Mouse (Mus musculus): ENCODE data around the gene Rexo1. TPM values are rescaled to one million over a fixed set of nuclear protein-coding genes. Genes with fewer than 3 reads are reported as not detected.

Gene Rexo1
- polyA plus RNA-seq, 1 experiment: 78.0 TPM

DNA sequence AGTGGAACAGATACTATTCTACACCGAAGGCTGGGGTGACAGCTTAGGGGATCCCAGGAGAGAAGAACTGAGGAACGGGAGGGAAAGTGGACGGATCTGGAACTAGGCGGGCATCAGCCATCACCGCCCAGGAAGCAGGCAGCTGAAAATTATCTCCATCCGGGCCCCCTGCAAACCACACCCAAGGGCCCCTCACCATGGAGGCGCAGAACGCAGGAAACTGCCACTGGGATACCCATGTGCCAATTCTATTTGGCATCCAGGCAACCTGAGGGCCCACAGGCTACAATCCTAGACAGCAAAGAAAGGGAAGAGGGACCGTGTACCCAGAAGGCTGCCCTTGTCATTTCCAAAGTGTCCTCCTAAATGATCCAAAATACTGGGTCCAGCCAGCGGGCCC, 9.1 kb upstream of the Rexo1 start:
- H3K27me3 ChIP-seq (ENCODE audit: control insufficient read depth, insufficient read depth, low read length): no peaks in the 10 kb centered on the region
- WGBS: 69% methylated on average over 10 of the region's 10 CpGs
- no peak overlapping the region for H3K4me3 ChIP-seq (ENCODE audit: extremely low read depth, insufficient read depth, insufficient read length)
- peaks cover 30% of the 10 kb centered on the region for H3K4me1 ChIP-seq (ENCODE audit: control insufficient read depth, insufficient read depth, insufficient read length)
- no peak for TF ChIP-seq CTCF (IDR thresholded peaks at IDR 0.05; ENCODE audit: extremely low read depth, insufficient read depth, insufficient read length, insufficient replicate concordance)
- TF ChIP-seq POLR2A (IDR thresholded peaks at IDR 0.05; ENCODE audit: low read depth, low read length): no peak
- peaks cover 8% of the 10 kb centered on the region for H3K36me3 ChIP-seq (ENCODE audit: control insufficient read depth, insufficient read depth, low read length)
- no peak for DNase-seq (ENCODE audit: low read depth in 1 of 2, low spot score in 2 of 2)
- H3K27ac ChIP-seq (ENCODE audit: insufficient read depth, low read length): peak overlapping the region; percentile 24; the same call in 1 of the 2 replicates

DNA sequence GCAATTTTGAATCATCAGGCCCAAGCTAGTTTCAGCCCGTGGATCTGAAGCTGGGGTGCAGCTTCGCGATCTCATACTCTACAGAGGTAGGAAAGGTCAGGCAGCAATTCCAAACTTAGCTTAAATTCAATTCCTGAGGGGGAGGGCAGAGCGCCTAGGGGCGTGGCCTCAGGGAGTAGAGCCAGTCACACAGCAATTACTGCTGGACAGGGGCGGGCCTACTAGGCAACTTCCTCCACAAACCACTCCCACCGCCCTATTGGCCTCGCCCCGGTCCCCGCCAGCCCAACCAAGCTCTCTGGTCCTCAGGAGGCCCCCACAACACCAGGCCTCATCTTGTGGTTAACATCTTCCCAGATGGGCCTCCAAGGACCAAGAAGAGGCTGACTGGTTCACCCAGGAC, 8.3 kb upstream of the Rexo1 start:
- DNase-seq (ENCODE audit: low read depth in 1 of 2, low spot score in 2 of 2): peak in 1 of 2 experiments; percentile 73
- Histone ChIP-seq H3K4me3 (ENCODE audit: extremely low read depth, insufficient read depth, insufficient read length) (peak overlapping the region; percentile 34), H3K27ac (ENCODE audit: insufficient read depth, low read length) (peak overlapping the region; percentile 24; the same call in 1 of the 2 replicates), H3K36me3 (ENCODE audit: control insufficient read depth, insufficient read depth, low read length) (peaks cover 8% of the 10 kb centered on the region), H3K27me3 (ENCODE audit: control insufficient read depth, insufficient read depth, low read length) (no peaks in the 10 kb centered on the region), H3K4me1 (ENCODE audit: control insufficient read depth, insufficient read depth, insufficient read length) (peaks cover 30% of the 10 kb centered on the region)
- 10% methylated on average over 10 of the region's 10 CpGs for WGBS
- TF ChIP-seq POLR2A (IDR thresholded peaks at IDR 0.05; ENCODE audit: low read depth, low read length) (no peak), CTCF (IDR thresholded peaks at IDR 0.05; ENCODE audit: extremely low read depth, insufficient read depth, insufficient read length, insufficient replicate concordance) (no peak)

DNA sequence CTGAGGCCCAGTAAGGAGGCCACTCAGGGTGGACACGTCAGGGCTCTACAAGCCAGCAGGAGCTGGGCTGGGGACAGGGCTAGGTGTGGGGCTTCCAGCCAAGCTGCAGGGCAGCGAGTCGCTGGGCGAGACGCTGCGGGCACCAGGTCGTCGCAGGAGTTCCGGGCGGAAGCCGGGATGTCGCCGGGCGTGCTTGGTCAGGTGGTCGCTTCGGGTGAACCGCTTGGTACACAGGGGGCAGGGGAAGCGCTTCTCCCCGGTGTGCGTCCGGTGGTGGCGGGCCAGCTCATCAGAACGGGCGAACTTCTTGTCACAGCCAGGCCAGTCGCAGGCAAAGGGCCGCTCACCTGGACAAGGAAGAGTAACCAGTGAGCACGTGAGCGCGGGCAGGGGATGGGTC, 7.5 kb upstream of the Rexo1 start:
- DNase-seq (ENCODE audit: low read depth in 1 of 2, low spot score in 2 of 2): no peak
- Histone ChIP-seq H3K27me3 (ENCODE audit: control insufficient read depth, insufficient read depth, low read length) (no peaks in the 10 kb centered on the region), H3K4me3 (ENCODE audit: extremely low read depth, insufficient read depth, insufficient read length) (no peak overlapping the region), H3K27ac (ENCODE audit: insufficient read depth, low read length) (no peak overlapping the region), H3K36me3 (ENCODE audit: control insufficient read depth, insufficient read depth, low read length) (peaks cover 8% of the 10 kb centered on the region), H3K4me1 (ENCODE audit: control insufficient read depth, insufficient read depth, insufficient read length) (peaks cover 30% of the 10 kb centered on the region)
- TF ChIP-seq CTCF (IDR thresholded peaks at IDR 0.05; ENCODE audit: extremely low read depth, insufficient read depth, insufficient read length, insufficient replicate concordance) (no peak), POLR2A (IDR thresholded peaks at IDR 0.05; ENCODE audit: low read depth, low read length) (no peak)
- WGBS: 97% methylated on average over 29 of the region's 29 CpGs

DNA sequence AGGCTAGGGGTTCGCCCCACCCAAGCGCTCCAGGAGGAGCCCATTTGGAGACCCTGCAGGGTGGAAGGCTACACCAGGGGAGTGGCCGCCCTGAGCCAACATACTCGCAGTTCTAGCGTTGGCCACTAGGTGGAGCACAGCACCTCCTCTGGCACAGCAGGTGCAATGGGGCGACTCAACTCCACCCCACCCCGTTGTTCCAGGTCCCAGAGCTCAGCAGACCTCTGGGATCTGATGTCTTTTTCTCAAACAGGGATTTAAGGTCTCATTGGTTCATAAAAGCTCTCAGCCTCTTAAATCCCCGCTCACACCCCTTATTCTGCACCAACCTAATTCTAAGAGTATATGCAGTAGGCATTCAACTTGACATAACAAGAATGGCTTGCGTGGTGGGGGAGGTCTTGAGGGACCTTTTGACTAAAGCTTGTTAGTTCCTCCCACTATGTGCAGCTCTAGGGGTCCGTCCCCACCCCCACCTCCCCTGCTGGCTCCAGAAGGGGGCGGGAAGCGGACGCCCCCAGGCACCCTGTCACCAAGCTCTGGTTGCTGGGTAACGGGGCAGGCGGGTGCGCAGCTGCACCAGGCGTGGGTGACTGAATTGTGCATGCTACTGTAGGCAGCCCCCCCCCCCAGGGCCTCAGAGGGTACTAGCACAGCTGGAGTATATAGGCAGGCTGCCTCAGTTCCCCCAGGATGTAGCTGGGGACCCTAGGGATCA, 5.2 kb upstream of the Rexo1 start:
- no peak for TF ChIP-seq POLR2A (IDR thresholded peaks at IDR 0.05; ENCODE audit: low read depth, low read length)
- TF ChIP-seq CTCF (IDR thresholded peaks at IDR 0.05; ENCODE audit: extremely low read depth, insufficient read depth, insufficient read length, insufficient replicate concordance): peak; percentile 96
- 28% methylated on average over 17 of the region's 17 CpGs for WGBS
- Histone ChIP-seq H3K36me3 (ENCODE audit: control insufficient read depth, insufficient read depth, low read length) (peaks cover 8% of the 10 kb centered on the region), H3K27me3 (ENCODE audit: control insufficient read depth, insufficient read depth, low read length) (no peaks in the 10 kb centered on the region), H3K27ac (ENCODE audit: insufficient read depth, low read length) (no peak overlapping the region), H3K4me3 (ENCODE audit: extremely low read depth, insufficient read depth, insufficient read length) (no peak overlapping the region), H3K4me1 (ENCODE audit: control insufficient read depth, insufficient read depth, insufficient read length) (peaks cover 21% of the 10 kb centered on the region)
- DNase-seq (ENCODE audit: low read depth in 1 of 2, low spot score in 2 of 2): peak in 1 of 2 experiments; percentile 86

DNA sequence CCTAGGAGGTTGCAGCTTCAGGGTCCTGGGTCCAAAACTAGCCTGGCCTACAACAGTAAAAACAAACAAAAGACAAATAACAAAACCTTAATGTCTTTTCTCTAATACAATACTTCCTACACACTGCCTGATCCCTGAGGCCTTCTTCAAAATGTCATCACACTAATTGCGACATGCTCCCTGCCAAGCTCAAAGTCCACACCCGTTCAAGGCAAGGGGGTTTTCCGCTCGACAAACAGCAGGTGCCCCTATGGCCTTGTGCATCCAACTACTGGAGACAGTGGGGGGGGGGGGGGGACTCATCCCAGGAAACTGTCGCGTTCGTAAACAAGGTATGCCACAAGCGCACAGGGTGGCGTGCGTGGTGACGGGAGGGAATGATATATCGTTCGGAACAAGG, 739 bp downstream of the Rexo1 start:
- TF ChIP-seq CTCF (IDR thresholded peaks at IDR 0.05; ENCODE audit: extremely low read depth, insufficient read depth, insufficient read length, insufficient replicate concordance): no peak
- no peak for TF ChIP-seq POLR2A (IDR thresholded peaks at IDR 0.05; ENCODE audit: low read depth, low read length)
- Histone ChIP-seq H3K4me3 (ENCODE audit: extremely low read depth, insufficient read depth, insufficient read length) (peak overlapping the region; percentile 96), H3K4me1 (ENCODE audit: control insufficient read depth, insufficient read depth, insufficient read length) (peaks cover 9% of the 10 kb centered on the region; the same call in 1 of the 2 replicates), H3K27ac (ENCODE audit: insufficient read depth, low read length) (no peak overlapping the region), H3K36me3 (ENCODE audit: control insufficient read depth, insufficient read depth, low read length) (no peaks in the 10 kb centered on the region; the same call in 1 of the 2 replicates), H3K27me3 (ENCODE audit: control insufficient read depth, insufficient read depth, low read length) (no peaks in the 10 kb centered on the region)
- 0% methylated on average over 13 of the region's 13 CpGs for WGBS
- no peak for DNase-seq (ENCODE audit: low read depth in 1 of 2, low spot score in 2 of 2)

DNA sequence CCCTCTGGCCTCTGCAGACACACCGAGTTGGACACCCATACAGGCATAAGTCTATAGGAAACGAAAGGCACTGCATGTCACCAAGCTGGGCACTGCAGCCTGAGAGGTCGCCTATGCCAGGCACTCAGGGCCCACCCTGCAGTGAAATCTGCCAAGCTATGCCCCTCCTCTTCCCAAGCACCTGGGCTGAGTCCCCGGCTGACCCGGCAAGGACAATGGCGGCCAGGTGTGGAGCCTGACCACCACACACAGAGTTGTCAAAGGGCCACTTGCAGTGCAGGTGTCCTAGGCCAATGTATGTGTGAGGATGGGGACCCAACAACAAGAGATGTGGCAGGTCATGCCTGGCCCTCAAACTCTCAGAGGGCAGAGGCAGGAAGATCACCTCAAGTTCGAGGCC, 1.9 kb downstream of the Rexo1 start:
- H3K27ac ChIP-seq (ENCODE audit: insufficient read depth, low read length): no peak overlapping the region
- TF ChIP-seq POLR2A (IDR thresholded peaks at IDR 0.05; ENCODE audit: low read depth, low read length) (no peak), CTCF (IDR thresholded peaks at IDR 0.05; ENCODE audit: extremely low read depth, insufficient read depth, insufficient read length, insufficient replicate concordance) (no peak)
- H3K27me3 ChIP-seq (ENCODE audit: control insufficient read depth, insufficient read depth, low read length): no peaks in the 10 kb centered on the region
- H3K36me3 ChIP-seq (ENCODE audit: control insufficient read depth, insufficient read depth, low read length): no peaks in the 10 kb centered on the region; the same call in 1 of the 2 replicates
- no peak overlapping the region for H3K4me3 ChIP-seq (ENCODE audit: extremely low read depth, insufficient read depth, insufficient read length)
- no peak for DNase-seq (ENCODE audit: low read depth in 1 of 2, low spot score in 2 of 2)
- peaks cover 9% of the 10 kb centered on the region; the same call in 1 of the 2 replicates for H3K4me1 ChIP-seq (ENCODE audit: control insufficient read depth, insufficient read depth, insufficient read length)
- 86% methylated on average over 7 of the region's 7 CpGs for whole genome bisulfite sequencing
